Comparison of ENCODE assay signal across 8 mouse cellular contexts in genomic region chr8:11253556-11253955, GRCm38 (mm10). TPM values are rescaled to one million over a fixed set of nuclear protein-coding genes. Genes with fewer than 3 reads are reported as not detected.
A peak's percentile ranks its signal among the peaks of the same experiment; 100 is the strongest.
DNase-seq lines count a peak whose midpoint lies in the region; ATAC-seq and TF ChIP-seq lines count a peak whose summit lies in the region.

No protein-coding gene starts in this region.

- no peak overlapping the region for H3K9ac ChIP-seq in embryonic facial prominence, embryonic 11.5 days (replicated peaks; ENCODE audit: low read length)
- H3K9ac ChIP-seq in kidney, embryonic 15.5 days, result no peak overlapping the region
- H3K9ac ChIP-seq in limb, embryonic 15.5 days, result no peak overlapping the region
- H3K9ac ChIP-seq in neural tube, embryonic 13.5 days, result no peak overlapping the region

- no peak for TF ChIP-seq POLR2A in testis, adult 2 months (IDR thresholded peaks at IDR 0.05; ENCODE audit: control insufficient read depth, low read depth, low read length)

- DNase-seq in 3134 (ENCODE audit: extremely low read depth, insufficient read length, low spot score), result peak; percentile 51
- DNase-seq in adrenal gland, postnatal 14 days, result peak; percentile 91
- DNase-seq in embryonic facial prominence, embryonic 11.5 days (ENCODE audit: low spot score), result peak; percentile 83
- peak; percentile 70 to 76 for DNase-seq in heart, adult 9 months (ENCODE audit: low spot score in 2 of 2)

- no peak overlapping the region for H3K4me2 ChIP-seq in embryonic facial prominence, embryonic 11.5 days (ENCODE audit: low read depth, low read length)
- H3K4me2 ChIP-seq in kidney, embryonic 15.5 days, result no peak overlapping the region
- no peak overlapping the region for H3K4me2 ChIP-seq in limb, embryonic 15.5 days
- H3K4me2 ChIP-seq in neural tube, embryonic 13.5 days, result no peak overlapping the region

- ATAC-seq in embryonic facial prominence, embryonic 11.5 days (replicated peaks; ENCODE audit: insufficient number of reproducible peaks, low FRiP score, low TSS enrichment, low read depth), result peak; percentile 68; the same call in 1 of the 2 replicates
- ATAC-seq in kidney, embryonic 15.5 days (replicated peaks; ENCODE audit: low FRiP score), result no peak
- ATAC-seq in limb, embryonic 15.5 days (ENCODE audit: insufficient number of reproducible peaks, low FRiP score, low TSS enrichment, low read depth), result no peak
- peak; percentile 67; the same call in 1 of the 2 replicates for ATAC-seq in neural tube, embryonic 13.5 days (ENCODE audit: low read depth)

- no peak overlapping the region for H3K27ac ChIP-seq in embryonic facial prominence, embryonic 11.5 days (replicated peaks; ENCODE audit: low read depth, low read length)
- peak overlapping the region; percentile 30; the same call in 1 of the 2 replicates for H3K27ac ChIP-seq in kidney, embryonic 15.5 days
- H3K27ac ChIP-seq in limb, embryonic 15.5 days, result peak overlapping the region; percentile 35; the same call in 1 of the 2 replicates
- no peak overlapping the region for H3K27ac ChIP-seq in neural tube, embryonic 13.5 days (replicated peaks)
- no peak overlapping the region for H3K27ac ChIP-seq in testis, adult 2 months (ENCODE audit: control insufficient read depth, insufficient read depth, low read depth, low read length)

- no peaks in the 10 kb centered on the region for H3K4me1 ChIP-seq in embryonic facial prominence, embryonic 11.5 days (ENCODE audit: control insufficient read depth, insufficient read depth, low read length)
- peaks cover 94% of the 10 kb centered on the region for H3K4me1 ChIP-seq in kidney, embryonic 15.5 days
- H3K4me1 ChIP-seq in limb, embryonic 15.5 days, result peaks cover 23% of the 10 kb centered on the region
- H3K4me1 ChIP-seq in neural tube, embryonic 13.5 days (replicated peaks), result peaks cover 29% of the 10 kb centered on the region
- H3K4me1 ChIP-seq in testis, adult 2 months (ENCODE audit: control insufficient read depth, insufficient read depth, low read length), result peaks cover 3% of the 10 kb centered on the region; the same call in 1 of the 2 replicates

- no peaks in the 10 kb centered on the region for H3K27me3 ChIP-seq in embryonic facial prominence, embryonic 11.5 days (ENCODE audit: control insufficient read depth, insufficient read depth, low read length)
- no peaks in the 10 kb centered on the region for H3K27me3 ChIP-seq in kidney, embryonic 15.5 days
- no peaks in the 10 kb centered on the region for H3K27me3 ChIP-seq in limb, embryonic 15.5 days
- no peaks in the 10 kb centered on the region for H3K27me3 ChIP-seq in neural tube, embryonic 13.5 days
- H3K27me3 ChIP-seq in testis, adult 2 months (ENCODE audit: control insufficient read depth, insufficient read depth, low read length), result no peaks in the 10 kb centered on the region

- peak; percentile 86 for TF ChIP-seq CTCF in testis, adult 2 months (IDR thresholded peaks at IDR 0.05; ENCODE audit: control insufficient read depth, insufficient read depth, insufficient replicate concordance, low read depth, low read length)

- H3K36me3 ChIP-seq in embryonic facial prominence, embryonic 11.5 days (replicated peaks; ENCODE audit: control insufficient read depth, insufficient read depth, low read depth, low read length), result no peaks in the 10 kb centered on the region
- H3K36me3 ChIP-seq in kidney, embryonic 15.5 days, result no peaks in the 10 kb centered on the region
- H3K36me3 ChIP-seq in limb, embryonic 15.5 days, result no peaks in the 10 kb centered on the region
- H3K36me3 ChIP-seq in neural tube, embryonic 13.5 days, result no peaks in the 10 kb centered on the region
- no peaks in the 10 kb centered on the region for H3K36me3 ChIP-seq in testis, adult 2 months (ENCODE audit: control insufficient read depth, insufficient read depth, low read length)

- H3K4me3 ChIP-seq in embryonic facial prominence, embryonic 11.5 days (ENCODE audit: low read depth, low read length), result no peak overlapping the region
- H3K4me3 ChIP-seq in kidney, embryonic 15.5 days (replicated peaks), result no peak overlapping the region
- H3K4me3 ChIP-seq in limb, embryonic 15.5 days, result no peak overlapping the region
- no peak overlapping the region for H3K4me3 ChIP-seq in neural tube, embryonic 13.5 days
- no peak overlapping the region for H3K4me3 ChIP-seq in testis, adult 2 months (ENCODE audit: control insufficient read depth, low read depth, low read length)

- H3K9me3 ChIP-seq in embryonic facial prominence, embryonic 11.5 days (replicated peaks; ENCODE audit: control insufficient read depth, low read length), result no peaks in the 10 kb centered on the region
- no peaks in the 10 kb centered on the region for H3K9me3 ChIP-seq in kidney, embryonic 15.5 days (replicated peaks)
- H3K9me3 ChIP-seq in limb, embryonic 15.5 days, result no peaks in the 10 kb centered on the region
- H3K9me3 ChIP-seq in neural tube, embryonic 13.5 days, result no peaks in the 10 kb centered on the region

- WGBS in embryonic facial prominence, embryonic 11.5 days, result 55% methylated on average over 1 of the region's 1 CpGs
- 68% methylated on average over 1 of the region's 1 CpGs for WGBS in kidney, embryonic 15.5 days
- 79% methylated on average over 1 of the region's 1 CpGs for WGBS in limb, embryonic 15.5 days
- 78% methylated on average over 1 of the region's 1 CpGs for WGBS in neural tube, embryonic 13.5 days

RNA-seq across cellular contexts. Expression of gene Col4a2, which starts 59.0 kb away (rescaled TPM):
- 341 and 356 TPM in 2 replicates for total RNA-seq in adrenal gland, postnatal 14 days (2021)
- 26.7 and 30.3 TPM in 2 replicates for polyA plus RNA-seq in embryonic facial prominence, embryonic 11.5 days (2014; fragmentation: Nextera tagmentation; extraction: Ambion mirVana)
- 108 and 116 TPM in 2 replicates for polyA plus RNA-seq in kidney, embryonic 15.5 days (2015; fragmentation: Nextera tagmentation; extraction: Ambion mirVana)
- 77.4 and 83.3 TPM in 2 replicates for polyA plus RNA-seq in limb, embryonic 15.5 days (2015; fragmentation: Nextera tagmentation; extraction: Ambion mirVana)
- 47.5 and 52.5 TPM in 2 replicates for polyA plus RNA-seq in neural tube, embryonic 13.5 days (2015; fragmentation: Nextera tagmentation; extraction: Ambion mirVana)
- 8.4 and 9.0 TPM in 2 replicates for polyA plus RNA-seq in testis, adult 2 months (2012; rRNA removed)

RNA-seq across cellular contexts. Expression of gene Col4a1, which starts 59.1 kb away (rescaled TPM):
- 574 and 650 TPM in 2 replicates for total RNA-seq in adrenal gland, postnatal 14 days (2021)
- 93.6 and 114 TPM in 2 replicates for polyA plus RNA-seq in embryonic facial prominence, embryonic 11.5 days (2014; fragmentation: Nextera tagmentation; extraction: Ambion mirVana)
- 297 and 335 TPM in 2 replicates for polyA plus RNA-seq in kidney, embryonic 15.5 days (2015; fragmentation: Nextera tagmentation; extraction: Ambion mirVana)
- 172 and 209 TPM in 2 replicates for polyA plus RNA-seq in limb, embryonic 15.5 days (2015; fragmentation: Nextera tagmentation; extraction: Ambion mirVana)
- polyA plus RNA-seq in neural tube, embryonic 13.5 days (2015; fragmentation: Nextera tagmentation; extraction: Ambion mirVana), result 101 and 108 TPM in 2 replicates
- polyA plus RNA-seq in testis, adult 2 months (2012; rRNA removed), result 17.8 and 18.8 TPM in 2 replicates

Comparison
In these comparisons a context has a peak if more than half of its experiments do, and no peak if none do; other contexts are left out.
1. ATAC-seq: peak in embryonic facial prominence, embryonic 11.5 days (single experiment) and neural tube, embryonic 13.5 days (single experiment); none in kidney, embryonic 15.5 days (single experiment) and limb, embryonic 15.5 days (single experiment).
2. H3K27ac ChIP-seq: peak in kidney, embryonic 15.5 days (single experiment) and limb, embryonic 15.5 days (single experiment); none in embryonic facial prominence, embryonic 11.5 days (single experiment), neural tube, embryonic 13.5 days (single experiment) and testis, adult 2 months (single experiment).
3. Peak in every context shown above with its lines, with median percentiles within 50 percentile points of each other: DNase-seq.